Mouse (Mus musculus) liver, embryonic 14.5 days (tissue): ENCODE results near the gene Zfp472.

Experiments
- CTCF ChIP-seq: IDR thresholded peaks from 2 replicates; pipeline ENCODE4 v1.5.1; 2016; ENCODE audit warnings: antibody characterized with exemption, low read depth, control low read depth
- EP300 ChIP-seq: IDR thresholded peaks from 2 replicates; pipeline ENCODE4 v1.6.1; 2016; ENCODE audit warnings: antibody characterized with exemption, low read depth

GRCm38 (mm10) chr17:32917131-32917530 lies 48.5 kb upstream of the Zfp472 start, which contains the start of gene Cyp4f14:
- TF ChIP-seq CTCF (no peak), EP300 (no peak)
